Mouse (Mus musculus) intestine, postnatal 0 days (tissue): ENCODE measurements around the gene Dennd4b. TPM values are rescaled to one million over a fixed set of nuclear protein-coding genes. Genes with fewer than 3 reads are reported as not detected.

Source experiments
- ATAC-seq: fragments of 200-750 bp; cut with Nextera tagmentation; 2 replicates; pipeline ENCODE4 v1.8.0; 2017; ENCODE audit warnings: mild to moderate bottlenecking, moderate TSS enrichment, moderate library complexity
- H3K27ac ChIP-seq: fragments of 300-500 bp; sonication (generic); 2 replicates; pipeline ENCODE4 v1.5.1; 2014; ENCODE audit warnings: mild to moderate bottlenecking, low read depth, low read length, moderate library complexity
- H3K27me3 ChIP-seq: fragments of 300-500 bp; sonication (generic); replicated peaks from 2 replicates; pipeline ENCODE4 v1.6.1; 2014; ENCODE audit warnings: low read length, mixed read lengths; ENCODE audit not compliant: control insufficient read depth, insufficient read depth
- H3K36me3 ChIP-seq: fragments of 300-500 bp; sonication (generic); 2 replicates; pipeline ENCODE4 v1.6.1; 2014; ENCODE audit warnings: mild to moderate bottlenecking, moderate library complexity; ENCODE audit not compliant: control insufficient read depth, insufficient read depth
- H3K4me1 ChIP-seq: fragments of 300-500 bp; sonication (generic); replicated peaks from 2 replicates; pipeline ENCODE4 v1.6.1; 2014; ENCODE audit warnings: antibody characterized with exemption, low read length, mixed read lengths; ENCODE audit not compliant: control insufficient read depth, insufficient read depth
- H3K4me2 ChIP-seq: fragments of 300-500 bp; sonication (generic); replicated peaks from 2 replicates; pipeline ENCODE4 v1.6.1; 2014; ENCODE audit warnings: low read depth, mild to moderate bottlenecking, moderate library complexity
- H3K4me3 ChIP-seq: fragments of 300-500 bp; sonication (generic); 2 replicates; pipeline ENCODE4 v1.5.1; 2014; ENCODE audit warnings: low read depth, low read length
- H3K9ac ChIP-seq: fragments of 300-500 bp; sonication (generic); 2 replicates; pipeline ENCODE4 v1.6.1; 2014; ENCODE audit warnings: mild to moderate bottlenecking, low read depth, low read length
- H3K9me3 ChIP-seq: fragments of 300-500 bp; sonication (generic); 2 replicates; pipeline ENCODE4 v1.6.1; 2016; ENCODE audit warnings: mixed run types; ENCODE audit not compliant: control insufficient read depth
- CTCF ChIP-seq: sonication (generic); IDR thresholded peaks from 2 replicates; pipeline ENCODE4 v1.5.1; 2016; ENCODE audit warnings: low read depth, mild to moderate bottlenecking, control low read depth, antibody characterized with exemption, moderate library complexity
- WGBS: fragments of 180-500 bp; shearing (Covaris S2); extraction: QIAGEN DNeasy Blood & Tissue Kit; methylation state at CpG from one replicate; pipeline ENCODE4 v1.1.7; 2014; 5-methylcytosine and 5-hydroxymethylcytosine counted together
- polyA plus RNA-seq: library from polyadenylated mRNA; unstranded; fragments of >200 nt; fragmentation: Nextera tagmentation; extraction: Ambion mirVana; gene quantifications from 2 replicates; pipeline ENCODE4 v1.2.1, GENCODE M21; 2015

The Dennd4b gene
- polyA plus RNA-seq, 1 experiment from 2014 or later, result 0.93 TPM

DNA sequence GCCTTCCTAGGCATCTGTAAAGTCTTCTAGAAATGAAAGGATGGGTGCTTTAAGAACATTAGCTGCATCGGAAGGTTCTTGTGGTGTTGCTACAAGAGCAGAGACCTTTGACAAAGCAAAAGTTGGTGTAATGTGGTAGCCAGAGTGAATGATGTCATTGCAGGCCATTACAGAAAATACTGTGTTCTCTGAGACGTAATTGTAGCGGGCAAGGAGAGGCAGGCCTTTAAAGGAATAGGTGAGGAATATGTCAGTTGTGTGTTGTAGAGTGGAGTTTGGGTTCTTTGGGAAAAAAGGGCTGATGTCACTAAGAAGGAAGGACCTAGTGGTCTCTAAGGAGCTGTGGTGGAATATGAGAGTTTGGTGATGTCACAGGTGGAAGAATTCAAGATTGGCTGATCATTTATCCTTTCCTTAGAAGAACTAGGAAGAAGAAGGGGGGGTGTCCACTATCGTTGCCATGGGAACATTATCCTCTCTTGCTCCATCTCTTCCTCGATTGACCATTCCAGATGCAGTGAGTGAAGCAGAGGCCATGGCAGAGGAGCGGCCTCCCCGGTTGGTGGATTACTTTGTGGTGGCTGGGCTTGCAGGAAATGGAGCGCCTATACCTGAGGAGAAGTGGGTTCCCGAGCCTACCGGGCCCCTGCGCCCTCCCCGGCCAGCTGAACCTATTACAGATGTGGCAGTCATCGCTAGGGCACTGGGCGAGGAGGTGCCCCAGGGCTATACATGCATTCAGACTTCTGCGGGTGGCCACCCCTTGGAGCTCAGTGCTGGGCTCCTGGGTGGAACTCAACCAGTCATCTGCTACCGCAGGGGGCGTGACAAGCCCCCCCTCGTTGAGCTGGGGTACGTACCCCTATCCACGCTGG is 2.2 kb downstream of the Dennd4b start:
- no peak for TF ChIP-seq CTCF
- H3K4me3 ChIP-seq, result no peak overlapping the region
- 0 out of 2 replicates have a peak overlapping the region, but pooled peaks have one; percentile 94 for H3K27ac ChIP-seq
- H3K27me3 ChIP-seq, result no peaks in the 10 kb centered on the region
- no peaks in the 10 kb centered on the region; the same call in 1 of the 2 replicates for H3K4me1 ChIP-seq
- H3K36me3 ChIP-seq, result peaks cover 21% of the 10 kb centered on the region; the same call in 1 of the 2 replicates
- ATAC-seq, result no peak
- H3K9me3 ChIP-seq, result no peaks in the 10 kb centered on the region
- H3K4me2 ChIP-seq, result no peak overlapping the region; the same call in 1 of the 2 replicates
- 90% methylated on average over 20 of the region's 20 CpGs for WGBS
- no peak overlapping the region for H3K9ac ChIP-seq

DNA sequence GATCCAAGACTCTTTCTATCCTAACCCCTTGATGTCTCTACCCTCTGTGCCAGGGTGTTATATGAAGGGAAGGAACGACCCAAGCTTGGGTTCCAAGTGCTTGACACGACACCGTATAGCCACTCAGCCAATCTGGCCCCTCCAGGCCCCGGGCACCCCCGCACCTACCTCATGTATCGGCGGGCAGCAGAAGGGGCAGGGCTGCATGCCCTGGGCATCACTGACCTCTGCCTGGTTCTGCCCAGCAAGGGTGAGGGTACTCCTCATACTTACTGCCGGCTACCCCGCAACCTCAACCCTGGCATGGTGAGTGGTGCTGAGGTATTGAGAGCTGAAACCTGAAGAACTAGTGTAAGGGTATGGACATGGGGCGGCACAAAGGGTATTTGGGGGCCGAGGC is 3.2 kb downstream of the Dennd4b start:
- no peak for TF ChIP-seq CTCF
- no peak overlapping the region for H3K27ac ChIP-seq
- no peaks in the 10 kb centered on the region for H3K9me3 ChIP-seq
- H3K9ac ChIP-seq, result no peak overlapping the region
- no peak overlapping the region for H3K4me3 ChIP-seq
- no peaks in the 10 kb centered on the region; the same call in 1 of the 2 replicates for H3K4me1 ChIP-seq
- no peaks in the 10 kb centered on the region for H3K27me3 ChIP-seq
- 93% methylated on average over 11 of the region's 11 CpGs for WGBS
- ATAC-seq, result no peak
- H3K36me3 ChIP-seq, result peaks cover 18% of the 10 kb centered on the region; the same call in 1 of the 2 replicates
- H3K4me2 ChIP-seq, result no peak overlapping the region

GRCm38 (mm10) chr3:90268971-90269370 is 4.0 kb downstream of the Dennd4b start:
- no peak for ATAC-seq
- no peak overlapping the region for H3K4me3 ChIP-seq

DNA sequence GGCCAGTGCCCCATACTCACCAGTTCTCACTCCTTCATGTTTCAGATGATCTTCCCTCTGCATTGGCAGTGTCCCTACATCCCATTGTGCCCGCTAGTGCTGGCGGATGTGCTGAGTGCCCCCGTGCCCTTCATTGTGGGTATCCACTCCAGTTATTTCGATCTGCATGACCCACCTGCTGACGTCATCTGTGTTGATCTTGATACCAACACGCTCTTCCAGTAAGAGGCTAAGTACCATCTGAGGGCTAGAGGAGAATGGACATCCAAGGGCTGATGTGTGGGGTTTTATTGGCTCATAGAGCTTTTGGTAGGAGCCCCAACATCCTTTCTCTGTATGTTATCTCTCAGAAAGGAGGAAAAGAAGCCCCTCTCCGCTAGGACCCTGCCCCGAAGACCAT is 5.8 kb downstream of the Dennd4b start:
- TF ChIP-seq CTCF, result no peak
- no peak overlapping the region for H3K27ac ChIP-seq
- no peak overlapping the region for H3K4me2 ChIP-seq
- H3K9ac ChIP-seq, result no peak overlapping the region
- 91% methylated on average over 8 of the region's 8 CpGs for WGBS
- H3K36me3 ChIP-seq, result peaks cover 16% of the 10 kb centered on the region; the same call in 1 of the 2 replicates
- no peaks in the 10 kb centered on the region for H3K27me3 ChIP-seq
- no peaks in the 10 kb centered on the region for H3K9me3 ChIP-seq
- H3K4me3 ChIP-seq, result no peak overlapping the region
- ATAC-seq, result no peak
- H3K4me1 ChIP-seq, result no peaks in the 10 kb centered on the region; the same call in 1 of the 2 replicates

More at GRCm38 (mm10) chr3:90268971-90269370, 4.0 kb downstream of the Dennd4b start:
- H3K4me2 ChIP-seq, result no peak overlapping the region
- no peak overlapping the region for H3K27ac ChIP-seq
- H3K36me3 ChIP-seq, result peaks cover 16% of the 10 kb centered on the region; the same call in 1 of the 2 replicates
- H3K9ac ChIP-seq, result no peak overlapping the region
- H3K9me3 ChIP-seq, result no peaks in the 10 kb centered on the region
- H3K4me1 ChIP-seq, result no peaks in the 10 kb centered on the region; the same call in 1 of the 2 replicates
- no peak for TF ChIP-seq CTCF
- WGBS, result 86% methylated on average over 16 of the region's 16 CpGs
- no peaks in the 10 kb centered on the region for H3K27me3 ChIP-seq

DNA sequence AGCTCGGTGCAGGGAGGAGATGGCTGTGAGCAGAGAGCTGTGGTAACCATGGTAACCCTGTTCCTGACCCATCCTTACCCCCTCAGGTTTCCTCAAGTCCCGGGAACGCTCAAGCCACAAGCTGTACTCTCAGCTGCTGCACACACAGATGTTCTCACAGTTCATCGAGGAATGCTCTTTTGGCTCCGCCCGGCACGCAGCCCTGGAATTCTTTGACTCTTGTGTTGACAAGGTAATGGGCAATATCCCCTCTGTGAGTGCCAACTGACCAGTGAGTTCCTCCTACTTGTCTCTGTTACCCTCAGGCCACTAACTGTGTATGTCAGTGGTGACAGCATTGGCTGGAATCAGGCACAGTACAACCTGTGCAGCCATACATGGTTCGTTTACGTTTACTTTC is 7.2 kb downstream of the Dennd4b start:
- no peak for TF ChIP-seq CTCF
- H3K36me3 ChIP-seq, result peaks cover 28% of the 10 kb centered on the region; the same call in 1 of the 2 replicates
- no peak overlapping the region for H3K27ac ChIP-seq
- ATAC-seq, result no peak
- no peaks in the 10 kb centered on the region for H3K9me3 ChIP-seq
- 70% methylated on average over 9 of the region's 9 CpGs for WGBS
- no peaks in the 10 kb centered on the region for H3K27me3 ChIP-seq
- H3K4me2 ChIP-seq, result no peak overlapping the region
- H3K9ac ChIP-seq, result no peak overlapping the region
- H3K4me3 ChIP-seq, result no peak overlapping the region
- H3K4me1 ChIP-seq, result no peaks in the 10 kb centered on the region

- ATAC-seq, result no peak
- Histone ChIP-seq H3K27me3 (no peaks in the 10 kb centered on the region), H3K27ac (no peak overlapping the region), H3K4me3 (no peak overlapping the region), H3K36me3 (peaks cover 41% of the 10 kb centered on the region; the same call in 1 of the 2 replicates), H3K9me3 (no peaks in the 10 kb centered on the region), H3K4me1 (no peaks in the 10 kb centered on the region), H3K9ac (no peak overlapping the region), H3K4me2 (no peak overlapping the region)
- TF ChIP-seq CTCF, result no peak
- 95% methylated on average over 22 of the region's 22 CpGs for WGBS
Observed at GRCm38 (mm10) chr3:90273855-90274254, 8.9 kb downstream of the Dennd4b start.
